25 mouse cellular contexts compared by ENCODE assay signal in the genomic region with DNA sequence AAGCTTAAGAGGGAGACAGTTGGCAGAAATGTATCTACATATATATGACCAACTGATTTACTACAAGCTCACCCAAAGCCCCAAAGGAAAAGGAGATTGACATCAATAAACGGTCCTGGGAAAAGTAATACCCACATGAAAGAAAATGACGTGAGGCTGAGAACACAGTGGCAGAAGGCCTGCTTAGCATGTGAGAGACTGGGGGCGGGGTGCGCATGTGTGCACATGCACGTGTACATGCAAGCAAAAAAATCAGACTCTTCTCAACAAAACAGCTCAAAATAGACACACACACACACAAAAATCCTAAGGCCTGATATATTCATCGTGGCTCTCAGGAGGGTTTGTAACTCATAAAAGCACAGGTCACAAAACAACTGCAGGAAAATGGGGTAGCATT.
DNase-seq lines count a peak whose midpoint lies in the region; ATAC-seq and TF ChIP-seq lines count a peak whose summit lies in the region.
"Had no signal": no experiment of that assay in that cellular context is flagged by ENCODE, and none has a peak within 500 bp of the region (broad histone marks: within the 10 kb centered on the region; RNA-seq: fewer than 3 reads in every experiment).

No protein-coding gene starts in this region.

- no peaks in the 10 kb centered on the region for H3K9me3 ChIP-seq in forebrain, embryonic 15.5 days
- H3K9me3 ChIP-seq in forebrain, embryonic 11.5 days (ENCODE audit: control insufficient read depth, low read length) = no peaks in the 10 kb centered on the region
- H3K9me3 ChIP-seq in forebrain, embryonic 16.5 days (ENCODE audit: control insufficient read depth, low read length) = no peaks in the 10 kb centered on the region
- no peaks in the 10 kb centered on the region for H3K9me3 ChIP-seq in lung, postnatal 0 days (ENCODE audit: low read length)
- H3K9me3 ChIP-seq: hindbrain, embryonic 15.5 days; limb, embryonic 10.5 days; liver, embryonic 15.5 days; lung, embryonic 15.5 days; neural tube, embryonic 13.5 days; stomach, embryonic 15.5 days had no signal

- H3K4me1 ChIP-seq in forebrain, embryonic 15.5 days = peaks cover 33% of the 10 kb centered on the region
- no peaks in the 10 kb centered on the region for H3K4me1 ChIP-seq in forebrain, embryonic 11.5 days (replicated peaks; ENCODE audit: control insufficient read depth, insufficient read depth, low read length)
- H3K4me1 ChIP-seq in forebrain, embryonic 16.5 days (replicated peaks; ENCODE audit: control insufficient read depth, insufficient read depth, low read length) = peaks cover 25% of the 10 kb centered on the region
- peaks cover 9% of the 10 kb centered on the region; the same call in 1 of the 2 replicates for H3K4me1 ChIP-seq in lung, postnatal 0 days (ENCODE audit: insufficient read depth, low read depth, low read length)

- DNase-seq in forebrain, embryonic 11.5 days (ENCODE audit: low spot score) = no peak
- no peak for DNase-seq in layer of hippocampus, adult 2 months (ENCODE audit: low spot score in 2 of 2)
- no peak for DNase-seq in layer of hippocampus, adult 8-10 months (ENCODE audit: low spot score in 2 of 2)
- DNase-seq in CD4-positive helper T cell, adult 2 months (ENCODE audit: low read depth, low spot score) = peak; percentile 49
- no peak for DNase-seq in lung, postnatal 0 days (ENCODE audit: low spot score)
- DNase-seq: adrenal gland, postnatal 14 days; cerebellum, adult 8-10 months; cerebellum, postnatal 36 days; embryo, embryonic 11 days; gastrocnemius, postnatal 10 days; heart, adult 18-20 months; kidney, adult 11 months; kidney, postnatal 4 days; liver; lung, postnatal 4 days; midbrain, embryonic 14.5 days; retina, postnatal 1 day had no signal

- H3K27ac ChIP-seq in forebrain, embryonic 15.5 days (replicated peaks) = peak overlapping the region; percentile 31; the same call in 1 of the 2 replicates
- H3K27ac ChIP-seq in forebrain, embryonic 11.5 days (ENCODE audit: low read depth, low read length) = no peak overlapping the region
- H3K27ac ChIP-seq in layer of hippocampus, adult 2 months = peak overlapping the region; percentile 33; the same call in 1 of the 2 replicates
- no peak overlapping the region; the same call in 1 of the 2 replicates for H3K27ac ChIP-seq in forebrain, embryonic 16.5 days (ENCODE audit: low read length)
- no peak overlapping the region for H3K27ac ChIP-seq in lung, postnatal 0 days (ENCODE audit: low read length)
- H3K27ac ChIP-seq: hindbrain, embryonic 15.5 days; limb, embryonic 10.5 days; liver, embryonic 15.5 days; lung, embryonic 15.5 days; neural tube, embryonic 13.5 days; stomach, embryonic 15.5 days had no signal

- H3K27me3 ChIP-seq in forebrain, embryonic 15.5 days = no peaks in the 10 kb centered on the region
- no peaks in the 10 kb centered on the region for H3K27me3 ChIP-seq in forebrain, embryonic 11.5 days (ENCODE audit: control insufficient read depth, insufficient read depth, low read length)
- H3K27me3 ChIP-seq in forebrain, embryonic 16.5 days (replicated peaks; ENCODE audit: control insufficient read depth, insufficient read depth, low read length) = no peaks in the 10 kb centered on the region
- H3K27me3 ChIP-seq in lung, postnatal 0 days (replicated peaks; ENCODE audit: insufficient read depth, low read length) = no peaks in the 10 kb centered on the region
- H3K27me3 ChIP-seq: hindbrain, embryonic 15.5 days; lung, embryonic 15.5 days; neural tube, embryonic 13.5 days; stomach, embryonic 15.5 days had no signal

- WGBS in forebrain, embryonic 15.5 days = 71% methylated on average over 6 of the region's 6 CpGs
- WGBS in forebrain, embryonic 11.5 days = 86% methylated on average over 6 of the region's 6 CpGs
- 63% methylated on average over 6 of the region's 6 CpGs for WGBS in forebrain, embryonic 16.5 days
- WGBS in lung, postnatal 0 days = 82% methylated on average over 6 of the region's 6 CpGs

- ATAC-seq in forebrain, embryonic 15.5 days (replicated peaks) = no peak
- ATAC-seq in forebrain, embryonic 11.5 days (replicated peaks; ENCODE audit: low FRiP score) = no peak
- ATAC-seq in forebrain, embryonic 16.5 days = peak; percentile 27; the same call in 1 of the 2 replicates
- no peak for ATAC-seq in lung, postnatal 0 days

- H3K4me3 ChIP-seq in forebrain, embryonic 15.5 days = no peak overlapping the region
- no peak overlapping the region for H3K4me3 ChIP-seq in forebrain, embryonic 11.5 days (ENCODE audit: low read depth, low read length)
- H3K4me3 ChIP-seq in layer of hippocampus, adult 2 months = no peak overlapping the region
- no peak overlapping the region for H3K4me3 ChIP-seq in forebrain, embryonic 16.5 days (replicated peaks; ENCODE audit: low read length)
- no peak overlapping the region for H3K4me3 ChIP-seq in lung, postnatal 0 days (ENCODE audit: low read depth, low read length)
- H3K4me3 ChIP-seq: hindbrain, embryonic 15.5 days; limb, embryonic 10.5 days; liver, embryonic 15.5 days; lung, embryonic 15.5 days; neural tube, embryonic 13.5 days; stomach, embryonic 15.5 days had no signal

- H3K9ac ChIP-seq in forebrain, embryonic 15.5 days (replicated peaks) = no peak overlapping the region
- H3K9ac ChIP-seq in forebrain, embryonic 11.5 days (ENCODE audit: low read length) = no peak overlapping the region
- H3K9ac ChIP-seq in forebrain, embryonic 16.5 days (replicated peaks; ENCODE audit: low read depth, low read length) = no peak overlapping the region
- no peak overlapping the region for H3K9ac ChIP-seq in lung, postnatal 0 days (replicated peaks; ENCODE audit: low read depth)
- H3K9ac ChIP-seq: hindbrain, embryonic 15.5 days; liver, embryonic 15.5 days; lung, embryonic 15.5 days; neural tube, embryonic 13.5 days; stomach, embryonic 15.5 days had no signal

- no peak for TF ChIP-seq CTCF in layer of hippocampus, adult 2 months (conservative IDR thresholded peaks at IDR 0.05)
- TF ChIP-seq CTCF in lung, postnatal 0 days (IDR thresholded peaks at IDR 0.05) = no peak

- no peak overlapping the region for H3K4me2 ChIP-seq in forebrain, embryonic 15.5 days (replicated peaks)
- H3K4me2 ChIP-seq in forebrain, embryonic 11.5 days (ENCODE audit: low read depth, low read length, severe bottlenecking) = no peak overlapping the region
- H3K4me2 ChIP-seq in forebrain, embryonic 16.5 days (ENCODE audit: low read length) = no peak overlapping the region
- H3K4me2 ChIP-seq in lung, postnatal 0 days (replicated peaks; ENCODE audit: low read depth, low read length) = no peak overlapping the region
- H3K4me2 ChIP-seq: hindbrain, embryonic 15.5 days; liver, embryonic 15.5 days; lung, embryonic 15.5 days; neural tube, embryonic 13.5 days; stomach, embryonic 15.5 days had no signal

- H3K36me3 ChIP-seq in forebrain, embryonic 15.5 days = no peaks in the 10 kb centered on the region
- no peaks in the 10 kb centered on the region for H3K36me3 ChIP-seq in forebrain, embryonic 11.5 days (ENCODE audit: control insufficient read depth, insufficient read depth, low read length)
- no peaks in the 10 kb centered on the region for H3K36me3 ChIP-seq in forebrain, embryonic 16.5 days (ENCODE audit: control insufficient read depth, insufficient read depth)
- no peaks in the 10 kb centered on the region for H3K36me3 ChIP-seq in lung, postnatal 0 days (ENCODE audit: insufficient read depth, low read length)
- H3K36me3 ChIP-seq: hindbrain, embryonic 15.5 days; limb, embryonic 10.5 days; liver, embryonic 15.5 days; lung, embryonic 15.5 days; neural tube, embryonic 13.5 days; stomach, embryonic 15.5 days had no signal

- no peak for TF ChIP-seq EP300 in lung, postnatal 0 days (IDR thresholded peaks at IDR 0.05)

Comparison
In these comparisons a context has a peak if more than half of its experiments do, and no peak if none do; other contexts are left out.
1. H3K27ac ChIP-seq: peak in forebrain, embryonic 15.5 days (single experiment) and layer of hippocampus, adult 2 months (single experiment); none in forebrain, embryonic 11.5 days (single experiment), forebrain, embryonic 16.5 days (single experiment) and lung, postnatal 0 days (single experiment).